Mouse (Mus musculus) cerebellum, adult 2 months (tissue): ENCODE measurements around the gene Nudt2.

ENCODE experiments used
- CTCF ChIP-seq: fragments of 200-500 bp; IDR thresholded peaks from 2 replicates; pipeline ENCODE4 v1.5.1; 2011; ENCODE audit warnings: low read depth, mild to moderate bottlenecking, control low read depth, low read length, moderate library complexity, borderline replicate concordance; ENCODE audit not compliant: insufficient read depth
- POLR2A ChIP-seq: fragments of 200-500 bp; IDR thresholded peaks from 2 replicates; pipeline ENCODE4 v1.6.1; 2011; ENCODE audit warnings: low read length, control low read depth, borderline replicate concordance; ENCODE audit not compliant: insufficient read depth

DNA sequence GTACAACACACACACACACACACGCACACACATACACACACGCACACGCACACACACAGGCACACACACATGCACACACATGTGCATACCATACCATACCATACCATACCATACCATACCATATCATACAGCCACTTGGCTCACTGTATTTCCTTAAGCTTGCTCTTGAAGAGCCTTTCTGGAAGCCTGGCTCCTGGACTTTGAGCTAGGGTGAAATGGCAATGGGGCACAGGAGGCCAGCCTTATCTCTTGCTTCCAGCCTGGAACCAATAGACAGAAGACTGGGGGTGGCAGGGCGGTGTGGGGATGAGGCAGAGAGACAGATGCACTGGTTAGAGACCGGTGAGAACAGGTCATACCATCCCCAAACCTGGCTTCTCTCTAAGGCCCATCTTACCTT is 54.2 kb downstream of the Nudt2 start:
- TF ChIP-seq POLR2A (no peak), CTCF (no peak)
